22 mouse cellular contexts compared by ENCODE assay signal in the genomic region with DNA sequence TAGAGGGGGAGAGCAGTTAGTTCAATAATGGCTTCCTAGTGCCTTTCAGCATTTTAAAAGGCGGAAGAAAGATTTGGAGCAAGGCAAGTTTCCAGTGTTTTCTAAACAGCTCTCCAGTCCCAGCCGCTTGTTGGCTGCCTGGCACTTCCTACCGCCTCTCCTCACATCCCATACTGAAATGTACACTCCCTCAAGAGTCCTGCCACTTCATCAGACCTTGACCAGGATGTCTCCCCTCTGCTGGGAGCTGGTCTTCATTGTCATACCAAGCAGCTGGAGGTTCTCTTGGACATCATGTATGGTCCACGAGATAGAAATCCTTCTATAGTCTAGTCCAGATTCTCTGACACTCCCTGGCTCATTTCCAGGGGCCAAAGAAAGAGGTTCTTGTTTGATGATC.
DNase-seq lines count a peak whose midpoint lies in the region; ATAC-seq and TF ChIP-seq lines count a peak whose summit lies in the region.
"Had no signal": no experiment of that assay in that cellular context is flagged by ENCODE, and none has a peak within 500 bp of the region (broad histone marks: within the 10 kb centered on the region; RNA-seq: fewer than 3 reads in every experiment).

No protein-coding gene starts in this region.

- no peak overlapping the region for H3K4me2 ChIP-seq in hindbrain, postnatal 0 days (ENCODE audit: low read depth, low read length)
- H3K4me2 ChIP-seq in lung, postnatal 0 days (replicated peaks; ENCODE audit: low read depth, low read length), result no peak overlapping the region
- H3K4me2 ChIP-seq: embryonic facial prominence, embryonic 12.5 days; forebrain, embryonic 15.5 days; heart, embryonic 11.5 days; heart, embryonic 15.5 days; hindbrain, embryonic 15.5 days had no signal

- TF ChIP-seq CTCF in hindbrain, postnatal 0 days (IDR thresholded peaks at IDR 0.05; ENCODE audit: low read depth), result no peak
- no peak for TF ChIP-seq CTCF in lung, postnatal 0 days (IDR thresholded peaks at IDR 0.05)

- no peak overlapping the region for H3K9ac ChIP-seq in hindbrain, postnatal 0 days (replicated peaks; ENCODE audit: low read length)
- no peak overlapping the region for H3K9ac ChIP-seq in lung, postnatal 0 days (replicated peaks; ENCODE audit: low read depth)
- H3K9ac ChIP-seq: embryonic facial prominence, embryonic 12.5 days; forebrain, embryonic 15.5 days; heart, embryonic 15.5 days; hindbrain, embryonic 15.5 days had no signal

- 50% methylated on average over 4 of the region's 4 CpGs for WGBS in hindbrain, postnatal 0 days
- 75% methylated on average over 4 of the region's 4 CpGs for WGBS in hindbrain, embryonic 10.5 days
- 52% methylated on average over 4 of the region's 4 CpGs for WGBS in lung, postnatal 0 days

- DNase-seq in cerebellum, adult 9-11 months, result peak; percentile 2
- DNase-seq in cerebellum, adult 8-10 months, result no peak
- peak; percentile 32 for DNase-seq in hindbrain, postnatal 0 days (ENCODE audit: low spot score)
- no peak for DNase-seq in hindbrain, embryonic 10.5 days (ENCODE audit: low spot score)
- peak; percentile 62 for DNase-seq in lung, postnatal 0 days (ENCODE audit: low spot score)
- DNase-seq in lung, postnatal 36 days, result no peak
- DNase-seq in brain, adult 2 months (ENCODE audit: low read depth, low spot score), result peak; percentile 27
- DNase-seq: adrenal gland, adult 8-10 months; adrenal gland, postnatal 36 days; B cell, adult 2 months; cerebellum, adult 11 months; cerebellum, adult 9-10 months; embryo, embryonic 11 days; gastrocnemius, postnatal 36 days; heart, postnatal 14 days had no signal

- H3K27me3 ChIP-seq in hindbrain, postnatal 0 days (ENCODE audit: insufficient read depth, low read length), result no peaks in the 10 kb centered on the region
- peaks cover 22% of the 10 kb centered on the region for H3K27me3 ChIP-seq in hindbrain, embryonic 10.5 days (ENCODE audit: insufficient read depth, poor library complexity, severe bottlenecking)
- 0 out of 2 replicates have a peak, but pooled peaks cover 8% of the 10 kb centered on the region for H3K27me3 ChIP-seq in lung, postnatal 0 days (replicated peaks; ENCODE audit: insufficient read depth, low read length)

- no peaks in the 10 kb centered on the region for H3K36me3 ChIP-seq in hindbrain, postnatal 0 days (ENCODE audit: insufficient read depth, low read length)
- H3K36me3 ChIP-seq in hindbrain, embryonic 10.5 days, result no peaks in the 10 kb centered on the region
- H3K36me3 ChIP-seq in lung, postnatal 0 days (ENCODE audit: insufficient read depth, low read length), result no peaks in the 10 kb centered on the region
- H3K36me3 ChIP-seq: embryonic facial prominence, embryonic 12.5 days; forebrain, embryonic 15.5 days; G1E; heart, embryonic 15.5 days; hindbrain, embryonic 15.5 days had no signal

- TF ChIP-seq EP300 in lung, postnatal 0 days (IDR thresholded peaks at IDR 0.05), result no peak

- no peak overlapping the region; the same call in 1 of the 2 replicates for H3K27ac ChIP-seq in hindbrain, postnatal 0 days
- H3K27ac ChIP-seq in hindbrain, embryonic 10.5 days, result no peak overlapping the region
- no peak overlapping the region for H3K27ac ChIP-seq in lung, postnatal 0 days (ENCODE audit: low read length)
- H3K27ac ChIP-seq: embryonic facial prominence, embryonic 12.5 days; forebrain, embryonic 15.5 days; heart, embryonic 15.5 days; hindbrain, embryonic 15.5 days had no signal

- H3K9me3 ChIP-seq in hindbrain, postnatal 0 days (ENCODE audit: low read length), result no peaks in the 10 kb centered on the region
- no peaks in the 10 kb centered on the region for H3K9me3 ChIP-seq in hindbrain, embryonic 10.5 days
- no peaks in the 10 kb centered on the region for H3K9me3 ChIP-seq in lung, postnatal 0 days (ENCODE audit: low read length)
- H3K9me3 ChIP-seq: embryonic facial prominence, embryonic 12.5 days; forebrain, embryonic 15.5 days; G1E; heart, embryonic 15.5 days; hindbrain, embryonic 15.5 days had no signal

- no peak overlapping the region for H3K4me3 ChIP-seq in hindbrain, postnatal 0 days (ENCODE audit: low read length)
- no peak overlapping the region for H3K4me3 ChIP-seq in hindbrain, embryonic 10.5 days
- H3K4me3 ChIP-seq in lung, postnatal 0 days (ENCODE audit: low read depth, low read length), result no peak overlapping the region
- H3K4me3 ChIP-seq: embryonic facial prominence, embryonic 12.5 days; forebrain, embryonic 15.5 days; heart, embryonic 15.5 days; hindbrain, embryonic 15.5 days had no signal

- no peak for ATAC-seq in hindbrain, postnatal 0 days
- ATAC-seq in lung, postnatal 0 days, result peak; percentile 54
- ATAC-seq: CD4-positive, CD25-positive, alpha-beta regulatory T cell, adult 4 months; forebrain, embryonic 15.5 days had no signal

- H3K4me1 ChIP-seq in hindbrain, postnatal 0 days (ENCODE audit: insufficient read depth, low read length), result peaks cover 8% of the 10 kb centered on the region; the same call in 1 of the 2 replicates
- peaks cover 11% of the 10 kb centered on the region; the same call in 1 of the 2 replicates for H3K4me1 ChIP-seq in hindbrain, embryonic 10.5 days (replicated peaks)
- H3K4me1 ChIP-seq in lung, postnatal 0 days (ENCODE audit: insufficient read depth, low read depth, low read length), result no peaks in the 10 kb centered on the region

Comparison
In these comparisons a context has a peak if more than half of its experiments do, and no peak if none do; other contexts are left out.
1. DNase-seq: peak in cerebellum, adult 9-11 months (single experiment), hindbrain, postnatal 0 days (single experiment), lung, postnatal 0 days (single experiment) and brain, adult 2 months (single experiment); none in cerebellum, adult 8-10 months (single experiment), hindbrain, embryonic 10.5 days (single experiment) and lung, postnatal 36 days (single experiment).